Mouse (Mus musculus) intestine, embryonic 14.5 days (tissue): ENCODE data around the gene Adm. TPM values are rescaled to one million over a fixed set of nuclear protein-coding genes. Genes with fewer than 3 reads are reported as not detected.

Source experiments
- ATAC-seq: fragments of 200-750 bp; cut with Nextera tagmentation; replicated peaks from 2 replicates; pipeline ENCODE4 v1.8.0; 2017; ENCODE audit warnings: low read depth, moderate number of reproducible peaks, moderate TSS enrichment, moderate library complexity; ENCODE audit not compliant: low FRiP score, low TSS enrichment
- DNase-seq: peaks from one replicate; pipeline ENCODE4 v3.0.0-alpha.2; 2018; ENCODE audit warnings: low spot score
- H3K27ac ChIP-seq: fragments of 300-500 bp; sonication (generic); 2 replicates; pipeline ENCODE4 v1.5.1; 2014; ENCODE audit warnings: low read depth, mild to moderate bottlenecking, control low read depth
- H3K27me3 ChIP-seq: fragments of 300-500 bp; sonication (generic); replicated peaks from 2 replicates; pipeline ENCODE4 v1.6.1; 2014; ENCODE audit warnings: low read length, control low read depth; ENCODE audit not compliant: control insufficient read depth, insufficient read depth
- H3K36me3 ChIP-seq: fragments of 300-500 bp; sonication (generic); 2 replicates; pipeline ENCODE4 v1.6.1; 2014; ENCODE audit warnings: low read length, control low read depth; ENCODE audit not compliant: control insufficient read depth, insufficient read depth
- H3K4me1 ChIP-seq: fragments of 300-500 bp; sonication (generic); replicated peaks from 2 replicates; pipeline ENCODE4 v1.6.1; 2014; ENCODE audit warnings: low read length, control low read depth, mixed read lengths; ENCODE audit not compliant: control insufficient read depth, insufficient read depth
- H3K4me2 ChIP-seq: fragments of 300-500 bp; sonication (generic); 2 replicates; pipeline ENCODE4 v1.6.1; 2014; ENCODE audit warnings: low read length
- H3K4me3 ChIP-seq: fragments of 300-500 bp; sonication (generic); 2 replicates; pipeline ENCODE4 v1.5.1; 2014; ENCODE audit warnings: low read depth, low read length, control low read depth, mixed read lengths
- H3K9ac ChIP-seq: fragments of 300-500 bp; sonication (generic); 2 replicates; pipeline ENCODE4 v1.6.1; 2014; ENCODE audit warnings: mild to moderate bottlenecking, low read length
- H3K9me3 ChIP-seq: fragments of 300-500 bp; sonication (generic); 2 replicates; pipeline ENCODE4 v1.6.1; 2016; ENCODE audit warnings: low read length, control low read depth; ENCODE audit not compliant: control insufficient read depth
- WGBS: fragments of 180-500 bp; shearing (Covaris S2); extraction: QIAGEN DNeasy Blood & Tissue Kit; methylation state at CpG from one replicate; pipeline ENCODE4 v1.1.7; 2014; 5-methylcytosine and 5-hydroxymethylcytosine counted together
- polyA plus RNA-seq: library from polyadenylated mRNA; unstranded; fragments of >200 nt; fragmentation: Nextera tagmentation; extraction: Ambion mirVana; gene quantifications from 2 replicates; pipeline ENCODE4 v1.2.1, GENCODE M21; 2014

Gene Adm
- polyA plus RNA-seq, 1 experiment from 2014 or later, result 1.5 TPM

DNA sequence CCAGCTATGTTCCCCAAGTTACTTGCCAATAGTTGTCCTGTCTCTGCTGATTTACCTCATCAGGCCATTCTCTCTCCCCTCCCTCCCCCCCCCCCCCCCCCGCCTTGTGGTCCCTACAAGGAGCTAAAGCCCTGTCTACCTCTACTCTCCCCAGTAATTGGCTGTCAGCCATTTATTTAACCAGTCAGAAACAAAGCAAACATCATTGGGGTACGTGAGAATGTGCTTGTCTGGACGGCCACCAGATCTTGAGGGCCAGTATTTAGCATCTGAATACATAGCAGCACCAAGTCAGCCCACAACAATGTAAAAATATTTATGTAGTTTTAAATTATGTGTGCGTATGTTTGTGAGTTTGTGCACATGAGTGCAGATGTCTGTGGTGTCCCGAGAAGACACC lies 39.1 kb downstream of the Adm start:
- 35% methylated on average over 4 of the region's 5 CpGs for WGBS
- Histone ChIP-seq H3K9ac (no peak overlapping the region), H3K4me1 (peaks cover 10% of the 10 kb centered on the region; the same call in 1 of the 2 replicates), H3K9me3 (no peaks in the 10 kb centered on the region), H3K4me2 (no peak overlapping the region), H3K27ac (no peak overlapping the region; the same call in 1 of the 2 replicates), H3K36me3 (no peaks in the 10 kb centered on the region), H3K27me3 (no peaks in the 10 kb centered on the region), H3K4me3 (no peak overlapping the region)
- DNase-seq, result no peak
- no peak for ATAC-seq

DNA sequence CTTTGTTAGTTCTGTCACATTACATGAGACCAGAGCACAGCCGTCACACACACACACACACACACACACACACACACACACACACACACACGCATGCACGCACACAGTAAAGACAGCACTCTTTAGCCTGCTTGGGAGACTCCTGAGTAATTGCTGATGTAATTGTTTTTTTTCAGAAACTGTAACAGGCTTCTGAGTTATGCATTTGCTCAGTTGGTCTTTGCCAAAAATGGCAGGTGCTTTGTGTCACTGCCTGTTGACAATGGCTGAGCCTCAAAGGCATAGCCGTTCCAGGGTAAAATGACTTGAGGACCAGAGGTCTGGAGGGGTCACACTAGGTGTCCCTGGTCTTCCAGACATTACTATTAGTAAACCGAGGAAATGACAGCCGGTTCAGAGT lies 40.8 kb downstream of the Adm start:
- Histone ChIP-seq H3K9me3 (no peaks in the 10 kb centered on the region), H3K4me3 (no peak overlapping the region), H3K27me3 (no peaks in the 10 kb centered on the region), H3K4me2 (no peak overlapping the region), H3K4me1 (peaks cover 10% of the 10 kb centered on the region; the same call in 1 of the 2 replicates), H3K9ac (no peak overlapping the region), H3K27ac (no peak overlapping the region; the same call in 1 of the 2 replicates), H3K36me3 (no peaks in the 10 kb centered on the region)
- ATAC-seq (0 out of 2 replicates have a peak, but pooled peaks have one; percentile 55), DNase-seq (no peak)
- 52% methylated on average over 6 of the region's 6 CpGs for WGBS

DNA sequence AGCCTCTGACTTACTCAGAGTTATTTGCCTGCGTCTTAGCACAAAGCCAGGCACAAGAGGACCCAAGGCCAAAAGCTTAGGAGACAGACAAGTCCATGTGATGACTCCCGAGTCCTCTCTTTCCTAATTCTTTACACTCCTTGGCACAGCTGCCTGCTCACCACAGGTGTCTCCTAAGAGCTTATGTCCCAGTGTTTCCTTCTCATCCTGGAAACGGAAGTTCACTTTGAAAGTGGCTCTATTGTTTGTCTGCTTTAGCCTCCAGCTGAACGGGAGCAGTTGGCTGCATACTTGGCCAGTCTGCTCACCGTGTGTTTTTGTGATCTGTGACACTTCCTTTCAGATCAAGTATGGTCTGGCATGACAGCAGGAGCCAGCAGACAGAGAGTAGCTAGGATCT lies 41.3 kb downstream of the Adm start:
- Histone ChIP-seq H3K27me3 (no peaks in the 10 kb centered on the region), H3K4me2 (no peak overlapping the region), H3K27ac (no peak overlapping the region; the same call in 1 of the 2 replicates), H3K4me3 (no peak overlapping the region), H3K36me3 (no peaks in the 10 kb centered on the region), H3K9me3 (no peaks in the 10 kb centered on the region), H3K9ac (no peak overlapping the region), H3K4me1 (peaks cover 10% of the 10 kb centered on the region; the same call in 1 of the 2 replicates)
- WGBS, result 33% methylated on average over 5 of the region's 5 CpGs
- no peak for DNase-seq
- ATAC-seq, result no peak

DNA sequence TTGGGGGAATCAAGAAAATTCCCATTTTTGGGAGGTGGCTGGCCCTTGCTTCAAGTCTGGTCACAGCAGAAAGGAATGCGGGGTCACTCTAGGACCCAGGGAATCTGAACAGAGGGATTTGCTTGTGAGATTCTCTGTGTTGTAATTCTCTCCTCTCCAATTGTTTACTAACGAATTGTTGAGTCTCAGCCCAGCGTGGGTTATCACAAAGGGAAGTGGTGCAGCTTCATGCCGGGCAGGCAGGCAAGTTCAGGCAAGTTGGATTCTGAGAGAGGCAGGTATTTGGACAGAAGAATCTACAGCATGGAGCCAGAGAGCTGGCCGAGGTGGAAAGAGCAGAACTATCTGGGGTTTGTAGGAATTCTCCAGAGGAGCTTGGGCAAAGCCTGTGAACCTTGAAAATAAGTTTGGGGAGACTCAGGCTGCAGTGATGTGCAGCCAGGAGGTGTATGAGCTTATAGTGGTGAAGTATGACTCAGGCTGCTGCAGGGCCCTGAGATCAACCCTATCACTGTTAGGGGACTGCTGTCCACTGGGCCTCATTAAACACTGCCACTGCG lies 43.7 kb downstream of the Adm start:
- Histone ChIP-seq H3K4me2 (no peak overlapping the region), H3K4me1 (peaks cover 10% of the 10 kb centered on the region; the same call in 1 of the 2 replicates), H3K27me3 (no peaks in the 10 kb centered on the region), H3K9ac (no peak overlapping the region), H3K27ac (no peak overlapping the region), H3K4me3 (no peak overlapping the region), H3K36me3 (no peaks in the 10 kb centered on the region), H3K9me3 (no peaks in the 10 kb centered on the region)
- ATAC-seq (no peak), DNase-seq (no peak)
- WGBS, result 40% methylated on average over 6 of the region's 6 CpGs

Other genes with a start within 250 kb of the Adm start
- 37.6 and 39.8 TPM in 2 replicates for gene Sbf2, start 12.7 kb upstream of the Adm start, polyA plus RNA-seq
- gene Ampd3, start 140.5 kb downstream of the Adm start, polyA plus RNA-seq, result 1.3 and 1.9 TPM in 2 replicates
- 40.8 and 41.2 TPM in 2 replicates for gene Rnf141, start 216.8 kb downstream of the Adm start, polyA plus RNA-seq
- gene Lyve1, start 235.6 kb downstream of the Adm start, polyA plus RNA-seq, result 7.8 and 10.3 TPM in 2 replicates